Mouse (Mus musculus) bone marrow macrophage, adult 2 months (primary cell): ENCODE results near the gene Hsf3.

Experiments
- CTCF ChIP-seq: IDR thresholded peaks from 2 replicates; pipeline ENCODE4 v1.5.1; 2012; ENCODE audit warnings: low read depth, mild to moderate bottlenecking, low read length, moderate library complexity
- POLR2A ChIP-seq: IDR thresholded peaks from 2 replicates; pipeline ENCODE4 v1.6.1; 2012; ENCODE audit warnings: mild to moderate bottlenecking, low read depth, low read length, borderline replicate concordance

DNA sequence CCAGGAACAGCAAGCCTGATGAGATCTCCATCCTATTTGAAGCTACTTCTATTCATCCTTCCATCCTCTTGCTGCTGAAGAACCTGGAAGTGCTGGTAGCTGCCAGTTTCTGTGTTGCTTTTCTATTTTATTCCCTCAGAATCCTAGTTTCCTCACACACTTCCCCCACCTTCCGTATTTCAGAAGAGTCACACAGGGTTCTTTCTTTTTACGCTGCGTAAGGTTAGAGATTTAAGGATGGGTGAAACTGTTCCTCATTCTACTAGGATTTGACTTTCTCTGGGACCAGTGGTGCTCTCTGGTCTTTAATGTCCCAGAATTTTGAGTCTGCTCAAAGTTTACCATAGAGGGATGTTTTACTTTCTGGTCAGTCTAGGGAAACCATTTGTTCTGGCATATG, 162.8 kb downstream of the Hsf3 start, which contains the start of gene Vsig4:
- TF ChIP-seq POLR2A (no peak), CTCF (no peak)
